Mouse (Mus musculus) brain, embryonic 14.5 days (tissue): ENCODE data around the gene Wrap53.

Source experiments
- CTCF ChIP-seq: fragments of 200-500 bp; IDR thresholded peaks from 2 replicates; pipeline ENCODE4 v1.5.1; 2012; ENCODE audit warnings: inconsistent platforms, mild to moderate bottlenecking, moderate library complexity, borderline replicate concordance; ENCODE audit not compliant: insufficient read depth, insufficient read length; ENCODE audit errors: extremely low read depth
- POLR2A ChIP-seq: fragments of 200-500 bp; IDR thresholded peaks from 2 replicates; pipeline ENCODE4 v1.6.1; 2012; ENCODE audit warnings: mild to moderate bottlenecking, inconsistent platforms, borderline replicate concordance; ENCODE audit not compliant: poor library complexity, insufficient read depth, insufficient read length, severe bottlenecking; ENCODE audit errors: extremely low read depth

DNA sequence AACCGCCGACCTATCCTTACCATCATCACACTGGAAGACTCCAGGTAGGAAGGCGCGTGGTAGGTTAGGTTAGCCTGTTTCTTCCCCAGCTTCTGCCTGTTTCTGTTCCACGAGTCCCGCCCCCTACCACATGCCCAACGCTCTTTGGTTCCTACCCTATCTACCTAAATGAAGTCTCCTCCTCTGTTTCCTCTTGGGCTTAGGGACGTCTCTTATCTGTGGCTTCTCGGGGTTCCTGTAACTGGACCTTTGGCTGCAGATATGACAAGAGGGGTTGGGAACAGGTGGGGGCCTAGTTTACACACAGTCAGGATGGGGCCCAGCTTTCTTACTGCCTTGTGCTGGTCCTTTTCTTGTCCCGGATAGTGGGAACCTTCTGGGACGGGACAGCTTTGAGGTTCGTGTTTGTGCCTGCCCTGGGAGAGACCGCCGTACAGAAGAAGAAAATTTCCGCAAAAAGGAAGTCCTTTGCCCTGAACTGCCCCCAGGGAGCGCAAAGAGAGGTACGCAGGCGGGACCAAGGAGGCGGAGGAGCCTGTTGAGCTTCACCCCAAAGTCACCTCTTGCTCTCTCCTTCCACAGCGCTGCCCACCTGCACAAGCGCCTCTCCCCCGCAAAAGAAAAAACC is 9.3 kb upstream of the Wrap53 start:
- no peak for TF ChIP-seq CTCF
- TF ChIP-seq POLR2A = no peak
